12 mouse cellular contexts compared by ENCODE assay signal in genomic region chr5:30886209-30886608, GRCm38 (mm10). TPM values are rescaled to one million over a fixed set of nuclear protein-coding genes. Genes with fewer than 3 reads are reported as not detected.
DNase-seq lines count a peak whose midpoint lies in the region; ATAC-seq and TF ChIP-seq lines count a peak whose summit lies in the region.
"Had no signal": no experiment of that assay in that cellular context is flagged by ENCODE, and none has a peak within 500 bp of the region (broad histone marks: within the 10 kb centered on the region; RNA-seq: fewer than 3 reads in every experiment).

No protein-coding gene starts in this region.

- H3K27ac ChIP-seq in cerebellum, adult 2 months (ENCODE audit: insufficient read depth, low read length), result no peak overlapping the region
- H3K27ac ChIP-seq in kidney, postnatal 0 days, result no peak overlapping the region
- H3K27ac ChIP-seq in kidney, adult 2 months (ENCODE audit: insufficient read depth, low read depth, low read length), result no peak overlapping the region
- H3K27ac ChIP-seq in forebrain, postnatal 0 days (ENCODE audit: low read depth, low read length), result no peak overlapping the region
- H3K27ac ChIP-seq in liver, embryonic 16.5 days (ENCODE audit: low read length), result no peak overlapping the region

- TF ChIP-seq CTCF in cerebellum, adult 2 months (IDR thresholded peaks at IDR 0.05; ENCODE audit: borderline replicate concordance, insufficient read depth, low read depth, low read length), result no peak
- no peak for TF ChIP-seq CTCF in kidney, postnatal 0 days (IDR thresholded peaks at IDR 0.05; ENCODE audit: low read depth)
- TF ChIP-seq CTCF in kidney, adult 2 months (conservative IDR thresholded peaks at IDR 0.05; ENCODE audit: insufficient read depth, insufficient read length, low read depth, low read length), result no peak
- no peak for TF ChIP-seq CTCF in forebrain, postnatal 0 days (IDR thresholded peaks at IDR 0.05; ENCODE audit: low read depth)

- 45% methylated on average over 4 of the region's 4 CpGs for WGBS in cerebellum, adult 2 months
- 33% methylated on average over 4 of the region's 4 CpGs for WGBS in kidney, postnatal 0 days
- WGBS in kidney, adult 2 months, result 47% methylated on average over 4 of the region's 4 CpGs
- WGBS in forebrain, postnatal 0 days, result 28% methylated on average over 4 of the region's 4 CpGs
- WGBS in liver, embryonic 16.5 days (ENCODE audit: insufficient replicate concordance), result 64% methylated on average over 4 of the region's 4 CpGs

- no peaks in the 10 kb centered on the region for H3K36me3 ChIP-seq in kidney, postnatal 0 days (ENCODE audit: insufficient read depth, low read length)
- H3K36me3 ChIP-seq in kidney, adult 2 months (ENCODE audit: control insufficient read depth, insufficient read depth, low read length), result no peaks in the 10 kb centered on the region
- H3K36me3 ChIP-seq in forebrain, postnatal 0 days (ENCODE audit: insufficient read depth), result peaks cover 5% of the 10 kb centered on the region
- no peaks in the 10 kb centered on the region for H3K36me3 ChIP-seq in liver, embryonic 16.5 days (ENCODE audit: control insufficient read depth, insufficient read depth)

- no peak for TF ChIP-seq POLR2A in cerebellum, adult 2 months (IDR thresholded peaks at IDR 0.05; ENCODE audit: borderline replicate concordance, insufficient read depth, low read length)
- no peak for TF ChIP-seq POLR2A in kidney, adult 2 months (IDR thresholded peaks at IDR 0.05; ENCODE audit: low read depth, low read length)

- H3K4me1 ChIP-seq in cerebellum, adult 2 months (ENCODE audit: control insufficient read depth, insufficient read depth, low read length), result no peaks in the 10 kb centered on the region
- peaks cover 3% of the 10 kb centered on the region for H3K4me1 ChIP-seq in kidney, postnatal 0 days (replicated peaks; ENCODE audit: insufficient read depth, low read length)
- H3K4me1 ChIP-seq in kidney, adult 2 months (ENCODE audit: control insufficient read depth, insufficient read depth, low read length), result peaks cover 6% of the 10 kb centered on the region; the same call in 1 of the 2 replicates
- H3K4me1 ChIP-seq in forebrain, postnatal 0 days (ENCODE audit: insufficient read depth), result peaks cover 9% of the 10 kb centered on the region
- peaks cover 24% of the 10 kb centered on the region for H3K4me1 ChIP-seq in liver, embryonic 16.5 days (ENCODE audit: control insufficient read depth, low read depth, low read length)

- peak overlapping the region; percentile 89 for H3K4me3 ChIP-seq in cerebellum, adult 2 months (replicated peaks; ENCODE audit: insufficient read depth, low read depth, low read length)
- no peak overlapping the region for H3K4me3 ChIP-seq in kidney, postnatal 0 days (replicated peaks; ENCODE audit: low read depth, low read length)
- H3K4me3 ChIP-seq in kidney, adult 2 months (ENCODE audit: insufficient read depth, low read depth, low read length), result no peak overlapping the region
- no peak overlapping the region for H3K4me3 ChIP-seq in forebrain, postnatal 0 days (ENCODE audit: low read depth, low read length)
- no peak overlapping the region for H3K4me3 ChIP-seq in liver, embryonic 16.5 days (ENCODE audit: low read depth, low read length)

- peak overlapping the region; percentile 96 for H3K4me2 ChIP-seq in kidney, postnatal 0 days (ENCODE audit: low read length)
- 0 out of 2 replicates have a peak overlapping the region, but pooled peaks have one; percentile 85 for H3K4me2 ChIP-seq in forebrain, postnatal 0 days (ENCODE audit: low read depth)
- H3K4me2 ChIP-seq in liver, embryonic 16.5 days (ENCODE audit: low read depth, low read length), result peak overlapping the region; percentile 92; the same call in 1 of the 2 replicates

- H3K9me3 ChIP-seq in kidney, postnatal 0 days (replicated peaks; ENCODE audit: low read length), result no peaks in the 10 kb centered on the region
- no peaks in the 10 kb centered on the region for H3K9me3 ChIP-seq in forebrain, postnatal 0 days (ENCODE audit: low read length)
- no peaks in the 10 kb centered on the region for H3K9me3 ChIP-seq in liver, embryonic 16.5 days (replicated peaks; ENCODE audit: control insufficient read depth, low read length)

- H3K27me3 ChIP-seq in cerebellum, adult 2 months (ENCODE audit: control insufficient read depth, insufficient read depth, low read length), result no peaks in the 10 kb centered on the region
- no peaks in the 10 kb centered on the region for H3K27me3 ChIP-seq in kidney, postnatal 0 days (ENCODE audit: insufficient read depth, low read length)
- H3K27me3 ChIP-seq in kidney, adult 2 months (replicated peaks; ENCODE audit: control insufficient read depth, insufficient read depth, low read length), result no peaks in the 10 kb centered on the region
- no peaks in the 10 kb centered on the region for H3K27me3 ChIP-seq in forebrain, postnatal 0 days (ENCODE audit: insufficient read depth, low read length)
- H3K27me3 ChIP-seq in liver, embryonic 16.5 days (ENCODE audit: control insufficient read depth, insufficient read depth, low read depth, low read length), result no peaks in the 10 kb centered on the region

- DNase-seq in cerebellum, adult 2 months, result no peak
- DNase-seq in kidney, postnatal 0 days (ENCODE audit: low spot score), result no peak
- no peak for DNase-seq in kidney, adult 2 months
- DNase-seq in forebrain, postnatal 0 days, result no peak
- DNase-seq in cerebellum, adult 11 months, result no peak
- DNase-seq in thymus, postnatal 14 days, result no peak
- DNase-seq: adrenal gland, postnatal 36 days; cerebellum, postnatal 36 days; kidney, postnatal 14 days; lung, adult 18-20 months had no signal

- no peak for ATAC-seq in cerebellum, adult (ENCODE audit: insufficient number of reproducible peaks, low FRiP score, low TSS enrichment)
- ATAC-seq in kidney, postnatal 0 days (replicated peaks; ENCODE audit: low FRiP score, low read depth), result no peak
- ATAC-seq in forebrain, postnatal 0 days, result no peak
- no peak for ATAC-seq in liver, embryonic 16.5 days (ENCODE audit: low read depth)

- no peak overlapping the region for H3K9ac ChIP-seq in kidney, postnatal 0 days (ENCODE audit: low read depth, low read length)
- H3K9ac ChIP-seq in forebrain, postnatal 0 days, result no peak overlapping the region
- H3K9ac ChIP-seq in liver, embryonic 16.5 days (ENCODE audit: low read depth, low read length), result no peak overlapping the region

RNA-seq across cellular contexts. Expression of gene Agbl5, which starts 2.3 kb away (rescaled TPM):
- polyA plus RNA-seq in cerebellum, adult 2 months (2012; rRNA removed), result 15.1 TPM in 2 replicates
- 17.3 and 17.5 TPM in 2 replicates for polyA plus RNA-seq in kidney, postnatal 0 days (2015; fragmentation: Nextera tagmentation; extraction: Ambion mirVana)
- 22.6 and 24.1 TPM in 2 replicates for polyA plus RNA-seq in kidney, adult 2 months (2012; rRNA removed)
- total RNA-seq in forebrain, postnatal 0 days (2014; rRNA removed), result 36.6 and 52.2 TPM in 2 replicates
- 15.3 and 21.5 TPM in 2 replicates for polyA plus RNA-seq in forebrain, postnatal 0 days (2015; fragmentation: Nextera tagmentation; extraction: Ambion mirVana)
- polyA plus RNA-seq in liver, embryonic 16.5 days (2015; fragmentation: Nextera tagmentation; extraction: Ambion mirVana), result 5.7 and 6.1 TPM in 2 replicates

RNA-seq across cellular contexts. Expression of gene Tmem214, which starts 18.4 kb away (rescaled TPM):
- polyA plus RNA-seq in cerebellum, adult 2 months (2012; rRNA removed), result 64.6 and 67.2 TPM in 2 replicates
- 67.3 and 74.5 TPM in 2 replicates for polyA plus RNA-seq in kidney, postnatal 0 days (2015; fragmentation: Nextera tagmentation; extraction: Ambion mirVana)
- polyA plus RNA-seq in kidney, adult 2 months (2012; rRNA removed), result 81.3 and 92.5 TPM in 2 replicates
- 51.2 and 61.4 TPM in 2 replicates for total RNA-seq in forebrain, postnatal 0 days (2014; rRNA removed)
- polyA plus RNA-seq in forebrain, postnatal 0 days (2015; fragmentation: Nextera tagmentation; extraction: Ambion mirVana), result 41.7 and 49.2 TPM in 2 replicates
- polyA plus RNA-seq in liver, embryonic 16.5 days (2015; fragmentation: Nextera tagmentation; extraction: Ambion mirVana), result 40.1 and 41.7 TPM in 2 replicates

RNA-seq across cellular contexts. Expression of gene Ost4, which starts 21.4 kb away (rescaled TPM):
- 174 and 187 TPM in 2 replicates for polyA plus RNA-seq in cerebellum, adult 2 months (2012; rRNA removed)
- polyA plus RNA-seq in kidney, postnatal 0 days (2015; fragmentation: Nextera tagmentation; extraction: Ambion mirVana), result 466 and 517 TPM in 2 replicates
- polyA plus RNA-seq in kidney, adult 2 months (2012; rRNA removed), result 377 and 422 TPM in 2 replicates
- 116 and 130 TPM in 2 replicates for total RNA-seq in forebrain, postnatal 0 days (2014; rRNA removed)
- polyA plus RNA-seq in forebrain, postnatal 0 days (2015; fragmentation: Nextera tagmentation; extraction: Ambion mirVana), result 190 and 236 TPM in 2 replicates
- polyA plus RNA-seq in liver, embryonic 16.5 days (2015; fragmentation: Nextera tagmentation; extraction: Ambion mirVana), result 311 and 346 TPM in 2 replicates

RNA-seq across cellular contexts. Expression of gene Emilin1, which starts 27.0 kb away (rescaled TPM):
- polyA plus RNA-seq in cerebellum, adult 2 months (2012; rRNA removed), result 1.7 and 2.6 TPM in 2 replicates
- polyA plus RNA-seq in kidney, postnatal 0 days (2015; fragmentation: Nextera tagmentation; extraction: Ambion mirVana), result 204 and 226 TPM in 2 replicates
- polyA plus RNA-seq in kidney, adult 2 months (2012; rRNA removed), result 55.6 and 63.8 TPM in 2 replicates
- 10.0 and 11.3 TPM in 2 replicates for total RNA-seq in forebrain, postnatal 0 days (2014; rRNA removed)
- polyA plus RNA-seq in forebrain, postnatal 0 days (2015; fragmentation: Nextera tagmentation; extraction: Ambion mirVana), result 9.6 and 10.0 TPM in 2 replicates
- 37.2 and 39.1 TPM in 2 replicates for polyA plus RNA-seq in liver, embryonic 16.5 days (2015; fragmentation: Nextera tagmentation; extraction: Ambion mirVana)

RNA-seq across cellular contexts. Expression of gene Khk, which starts 35.0 kb away (rescaled TPM):
- 34.1 and 34.2 TPM in 2 replicates for polyA plus RNA-seq in cerebellum, adult 2 months (2012; rRNA removed)
- polyA plus RNA-seq in kidney, postnatal 0 days (2015; fragmentation: Nextera tagmentation; extraction: Ambion mirVana), result 68.9 and 70.6 TPM in 2 replicates
- 1,147 and 1,266 TPM in 2 replicates for polyA plus RNA-seq in kidney, adult 2 months (2012; rRNA removed)
- 4.5 and 5.3 TPM in 2 replicates for total RNA-seq in forebrain, postnatal 0 days (2014; rRNA removed)
- 11.7 and 13.2 TPM in 2 replicates for polyA plus RNA-seq in forebrain, postnatal 0 days (2015; fragmentation: Nextera tagmentation; extraction: Ambion mirVana)
- 31.7 and 36.0 TPM in 2 replicates for polyA plus RNA-seq in liver, embryonic 16.5 days (2015; fragmentation: Nextera tagmentation; extraction: Ambion mirVana)
